Mouse (Mus musculus): ENCODE results near the gene Rarb. TPM values are rescaled to one million over a fixed set of nuclear protein-coding genes. Genes with fewer than 3 reads are reported as not detected.

The Rarb gene
- polyA plus RNA-seq, 2 experiments from 2014 or later, result not detected

DNA sequence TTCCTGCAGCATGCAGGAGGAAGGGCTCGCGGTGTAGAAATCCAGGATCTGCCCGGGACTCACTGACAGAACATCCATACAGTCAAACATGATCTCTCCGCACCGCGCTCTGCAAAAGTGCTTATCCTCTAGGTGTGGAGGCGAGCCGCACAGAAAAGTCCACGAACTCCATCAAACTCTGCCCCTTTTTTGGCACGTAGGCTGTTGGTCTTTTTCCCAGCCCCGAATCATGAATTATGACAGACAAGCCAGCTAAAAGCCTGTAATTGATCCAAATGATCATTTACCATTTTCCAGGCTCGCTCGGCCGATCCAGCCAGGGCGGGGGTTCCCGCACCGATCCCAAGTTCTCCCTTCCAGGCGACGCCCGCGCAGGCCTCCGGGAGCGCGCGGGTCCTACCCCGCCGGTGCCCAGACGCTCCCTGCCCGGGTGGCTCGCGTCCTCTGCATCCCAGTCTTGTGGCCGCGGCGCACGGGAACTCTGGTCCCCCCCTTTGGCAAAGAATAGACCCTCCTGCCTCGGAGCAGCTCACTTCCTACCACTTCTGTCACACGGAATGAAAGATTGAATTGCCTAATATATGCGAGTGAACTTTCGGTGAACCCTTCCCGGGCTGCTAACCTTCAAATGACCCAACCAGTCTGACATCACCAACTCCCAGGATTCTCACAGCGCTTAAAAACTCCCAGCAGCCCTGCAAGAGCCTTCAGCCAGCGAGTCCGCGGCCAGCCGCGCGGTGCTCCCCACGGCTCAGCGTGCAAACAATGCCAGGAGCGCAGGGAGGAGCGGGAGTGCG is 243.8 kb downstream of the Rarb start:
- no peak for ATAC-seq

DNA sequence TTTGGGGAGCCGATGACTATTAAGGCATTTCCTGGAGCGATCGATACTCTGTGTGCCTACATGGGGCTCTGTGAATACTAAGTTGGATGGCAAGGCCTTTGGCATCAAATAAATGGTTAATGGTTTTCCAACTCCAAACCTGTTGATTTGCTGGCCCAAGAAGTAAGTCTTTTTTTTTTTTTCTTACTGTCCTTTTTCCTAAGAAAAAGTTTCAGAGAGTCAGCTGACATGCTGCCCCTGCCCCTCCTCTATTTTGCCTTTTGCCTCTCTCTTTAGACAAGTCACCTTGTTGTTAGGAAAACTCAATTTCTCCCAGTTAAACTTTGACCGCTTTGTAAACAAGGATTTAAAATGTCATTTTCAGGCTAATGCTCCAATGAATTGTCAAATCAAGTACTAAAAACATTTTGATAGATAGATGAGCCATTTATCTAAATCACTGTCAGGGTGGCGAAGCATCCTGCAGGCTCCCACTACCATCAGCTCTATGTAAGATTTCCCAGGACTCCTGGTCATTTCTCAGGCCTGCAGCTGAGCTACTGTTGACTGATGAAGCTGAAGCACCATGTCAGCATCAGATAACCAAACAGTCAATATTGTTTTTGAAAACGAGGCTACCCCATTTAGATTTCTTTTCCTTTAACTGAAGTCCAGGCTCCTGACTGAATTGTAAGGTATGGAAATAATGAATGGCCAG is 245.3 kb downstream of the Rarb start:
- ATAC-seq, result no peak

DNA sequence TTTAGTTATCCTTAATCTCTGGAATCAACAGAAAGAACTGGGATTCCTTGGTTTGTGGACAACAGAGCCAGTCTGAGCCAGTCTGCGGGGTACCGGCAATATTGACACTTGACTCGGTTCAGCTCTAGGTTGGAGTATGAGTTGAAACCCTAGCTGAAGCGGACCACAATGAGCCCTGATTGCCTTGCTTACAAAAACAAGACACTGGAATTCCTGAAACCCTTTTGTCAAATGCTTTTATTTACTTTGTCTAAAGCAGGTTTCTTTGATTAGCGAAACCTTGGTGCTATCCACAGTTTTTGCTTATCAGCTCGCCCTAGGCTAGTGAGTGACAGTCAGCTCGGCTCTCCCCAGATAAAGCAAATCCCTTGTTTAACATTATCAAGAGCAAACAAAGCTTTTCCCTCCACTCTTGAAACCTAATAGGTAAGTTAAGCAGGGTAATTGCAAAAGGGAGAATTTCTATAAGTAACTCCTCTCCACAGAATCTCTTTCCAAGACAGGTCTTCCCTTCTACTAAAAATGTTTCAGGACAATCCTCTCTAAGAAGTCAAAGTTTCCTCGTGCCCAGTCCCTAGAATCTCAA is 246.1 kb downstream of the Rarb start:
- no peak for ATAC-seq

DNA sequence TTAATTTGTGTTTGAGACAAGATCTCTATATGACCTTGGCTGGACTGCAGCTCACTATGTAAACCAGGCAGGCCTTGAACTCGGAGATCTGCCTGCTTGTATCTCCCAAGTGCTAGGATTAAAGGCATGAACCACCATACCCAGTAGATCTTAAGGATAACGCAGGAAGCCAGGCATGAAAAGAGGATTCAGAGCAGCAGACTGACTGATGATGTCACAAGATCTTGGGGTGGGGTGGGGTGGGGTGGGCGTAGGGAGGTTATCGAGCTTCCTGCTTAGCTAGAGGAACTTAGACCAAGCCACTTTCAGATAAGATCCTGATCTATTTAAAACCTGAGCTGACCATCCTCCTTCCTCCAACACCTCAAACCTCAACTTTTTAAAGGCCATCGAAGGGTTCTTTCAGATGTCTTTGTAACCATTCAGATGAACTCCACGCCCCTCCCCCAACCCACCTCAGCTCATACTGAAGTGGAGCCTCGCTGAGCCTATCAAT is 249.4 kb downstream of the Rarb start:
- no peak for ATAC-seq

DNA sequence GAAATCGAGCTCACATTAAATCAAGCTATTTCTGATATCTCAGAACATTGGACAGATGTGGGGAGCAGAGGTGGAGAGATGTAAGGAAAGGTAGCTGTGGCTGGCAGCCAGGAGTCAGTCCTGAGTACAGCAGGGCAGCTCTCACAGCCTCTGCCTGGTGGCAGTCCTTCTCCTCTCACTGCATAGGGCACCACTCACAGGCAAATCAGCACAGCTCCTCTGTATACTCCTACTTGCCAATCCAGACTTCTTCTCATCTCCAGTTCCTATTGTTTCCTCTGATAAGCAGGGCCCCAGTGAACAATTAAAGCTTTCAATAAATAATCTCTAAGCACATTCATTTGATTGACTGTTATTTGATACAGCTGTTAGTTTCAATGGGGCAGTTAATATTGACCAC is 252.0 kb downstream of the Rarb start:
- ATAC-seq, result no peak

DNA sequence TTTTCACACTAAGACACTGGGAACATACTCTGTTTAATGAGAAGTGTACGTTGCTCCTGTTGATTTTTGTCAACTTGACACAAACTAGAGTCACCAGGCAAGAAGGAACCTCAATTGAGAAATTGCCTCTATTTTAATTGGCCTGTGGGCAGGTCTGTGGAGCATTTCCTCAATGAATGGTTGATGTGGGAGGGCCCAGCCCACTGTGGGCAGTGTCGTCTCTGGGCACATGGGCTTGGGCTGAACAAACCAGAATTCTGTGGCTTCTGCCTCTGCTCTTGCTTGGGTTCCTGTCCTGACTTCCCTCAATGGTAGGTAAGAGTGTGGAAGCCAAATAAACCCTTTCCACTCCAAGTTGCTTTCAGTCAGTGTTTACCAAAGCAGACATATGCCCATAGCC is 255.0 kb downstream of the Rarb start:
- ATAC-seq, result no peak

DNA sequence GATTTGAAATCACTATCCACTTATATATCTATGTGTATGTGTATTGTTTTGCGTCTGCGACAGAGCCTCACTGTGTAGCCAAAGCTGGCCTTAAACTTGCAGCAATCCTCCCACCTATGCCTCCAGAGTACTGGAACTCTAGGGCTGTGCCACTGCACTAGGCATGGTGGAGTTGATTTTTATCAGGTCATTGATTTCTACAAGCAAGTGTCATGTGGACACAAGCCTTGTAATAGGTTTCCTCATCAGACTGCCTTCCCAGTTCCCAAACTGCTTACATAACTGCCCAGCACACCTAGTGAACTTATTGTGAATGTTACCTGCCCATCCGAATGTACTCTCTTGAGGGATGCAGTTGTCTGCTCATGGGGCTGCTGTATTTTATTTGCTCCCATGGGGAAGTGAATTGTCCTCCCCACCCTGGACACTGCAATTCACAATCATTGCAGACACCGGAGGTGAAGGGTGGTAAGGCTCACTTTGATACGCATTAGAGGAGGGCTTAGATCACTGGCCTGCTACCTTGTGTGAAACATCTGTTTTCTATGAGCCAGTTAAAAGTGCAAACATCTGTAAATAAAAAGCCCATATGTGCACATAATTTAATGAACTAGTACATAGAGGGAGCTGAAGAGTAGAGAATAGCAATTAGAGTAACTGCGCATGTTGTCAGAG is 257.3 kb downstream of the Rarb start:
- ATAC-seq, result no peak

DNA sequence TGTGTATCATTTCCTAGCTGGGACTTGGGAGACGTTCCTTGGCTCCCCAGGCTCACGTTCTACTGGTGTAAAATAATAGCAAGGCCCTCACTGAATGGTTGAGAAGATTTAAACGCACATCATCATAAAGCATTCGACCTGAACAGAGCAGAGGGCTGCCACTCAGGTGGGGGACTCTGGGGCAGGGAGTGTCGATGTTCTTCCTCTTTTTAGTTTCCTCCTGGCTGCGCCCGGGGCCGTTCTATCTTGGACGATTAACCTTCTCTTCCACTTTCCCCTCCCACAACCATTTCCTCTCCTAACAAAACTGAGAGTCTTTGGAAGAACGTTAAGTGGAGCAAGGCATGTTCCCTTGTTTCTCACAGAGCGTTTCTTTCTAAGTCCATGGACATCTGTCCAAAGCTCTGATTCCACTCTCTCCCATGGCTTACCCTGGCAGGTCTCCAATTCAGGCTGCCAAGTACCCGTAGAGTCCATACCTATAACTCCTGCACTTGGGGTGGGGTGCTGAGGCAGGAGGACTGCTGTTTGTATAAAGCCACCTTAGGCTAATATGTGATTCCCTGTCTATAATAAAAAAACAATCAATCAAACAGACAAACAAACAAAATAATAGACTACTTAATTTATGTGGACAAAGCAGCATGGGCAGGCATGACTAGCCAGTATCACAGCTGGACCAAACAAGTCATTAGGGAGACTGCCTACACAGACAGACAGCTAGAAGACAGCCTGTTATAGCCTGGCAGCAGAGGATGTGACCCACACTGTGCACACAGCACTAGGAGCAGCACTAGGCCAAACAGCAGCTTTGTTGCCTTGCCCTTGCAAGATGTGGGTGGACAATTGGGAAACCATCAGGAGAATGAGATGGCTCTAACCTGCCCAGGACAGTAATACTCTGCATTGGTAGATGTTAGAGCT is 259.4 kb downstream of the Rarb start:
- ATAC-seq, result no peak

DNA sequence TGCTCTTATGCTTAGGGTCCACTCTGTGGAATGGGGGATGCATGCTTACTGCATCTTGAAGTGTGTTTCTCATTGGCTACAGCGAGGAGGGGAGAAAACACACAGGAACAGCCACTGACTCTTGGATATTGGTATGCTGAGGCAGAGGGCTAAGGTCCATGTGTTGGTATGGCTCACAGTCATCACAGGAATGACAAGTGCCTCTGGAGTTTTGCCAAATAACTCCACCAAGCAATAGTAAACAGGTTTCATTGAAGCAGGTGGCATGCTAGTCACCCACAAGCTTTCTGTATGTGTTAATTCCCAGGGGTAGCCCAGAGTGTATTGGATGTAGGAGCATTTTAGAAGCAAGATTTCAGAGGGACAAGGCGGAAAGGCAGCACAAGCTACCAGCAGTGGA is 260.9 kb downstream of the Rarb start:
- no peak for ATAC-seq

DNA sequence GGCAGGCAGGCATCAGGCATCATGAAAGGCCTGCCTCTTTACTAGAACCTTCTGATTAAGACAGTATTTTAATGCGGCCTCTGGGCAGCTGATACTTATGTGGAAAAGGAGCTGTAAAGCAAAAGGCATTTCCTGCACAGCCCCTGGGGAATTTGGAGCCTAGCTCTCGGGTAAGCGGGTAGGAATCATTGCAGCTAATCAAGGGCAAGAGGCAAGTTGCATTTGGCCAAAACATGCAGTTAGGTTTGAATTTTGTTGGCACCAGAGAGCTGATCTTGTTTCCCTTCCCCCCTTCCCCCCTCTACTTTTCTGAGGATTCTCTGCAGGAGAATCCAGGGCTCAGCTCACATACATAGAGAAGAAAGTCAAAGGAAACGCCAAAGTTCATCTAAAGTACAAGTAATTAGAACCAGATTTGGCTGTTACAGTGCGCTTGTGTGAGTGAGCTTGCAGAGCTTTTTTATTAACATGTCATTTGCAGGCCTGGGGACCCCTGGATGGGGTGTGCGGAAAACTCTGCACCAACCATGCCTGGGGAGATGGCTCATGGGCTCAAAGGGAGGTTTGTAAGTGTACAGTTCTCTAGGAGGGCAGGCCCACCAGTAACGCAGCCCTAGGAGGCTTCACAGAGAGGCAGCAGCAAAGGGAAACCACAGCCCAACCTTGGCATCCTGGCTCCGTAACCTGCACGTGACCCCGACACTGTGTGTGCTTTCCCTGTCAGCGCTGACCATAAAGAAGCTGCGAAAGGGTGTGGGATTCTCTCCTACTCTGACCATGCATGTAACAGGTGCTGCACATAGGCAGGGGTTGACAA is 264.1 kb downstream of the Rarb start:
- ATAC-seq, result no peak

DNA sequence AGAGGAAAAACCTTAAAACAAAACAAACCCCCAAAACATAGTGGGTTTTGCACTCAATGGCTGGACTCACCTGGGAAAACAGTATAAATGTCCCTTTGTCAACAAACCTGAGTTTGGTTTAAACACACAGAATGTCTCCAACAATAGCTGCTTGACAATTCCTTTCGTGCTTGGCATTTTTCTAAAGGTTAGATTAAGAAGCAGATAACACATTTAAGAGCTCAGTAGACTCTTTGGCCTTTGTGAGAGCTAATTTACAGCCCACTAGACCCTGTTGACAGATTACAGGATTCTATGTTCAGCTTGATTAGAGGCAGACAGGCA is 264.7 kb downstream of the Rarb start:
- no peak for ATAC-seq

DNA sequence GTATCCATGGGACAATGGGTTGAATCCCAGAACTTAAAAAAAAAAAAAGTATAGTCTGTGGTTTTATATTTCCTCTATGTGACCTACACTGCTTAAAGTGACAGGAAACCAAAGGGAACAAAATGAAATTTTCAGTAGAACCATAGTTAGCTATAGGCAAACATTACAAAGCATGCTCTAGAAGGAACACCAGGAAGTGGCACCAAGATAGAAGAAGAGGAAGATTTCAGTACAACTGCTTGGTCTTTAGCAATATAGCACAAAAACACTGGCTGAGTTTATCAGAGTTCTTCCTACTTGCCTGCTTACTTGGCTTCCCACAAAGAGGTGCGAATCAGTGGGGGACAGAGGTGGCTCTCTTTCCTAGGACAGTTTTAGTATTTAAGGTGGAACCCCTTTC is 266.7 kb downstream of the Rarb start:
- no peak for ATAC-seq

DNA sequence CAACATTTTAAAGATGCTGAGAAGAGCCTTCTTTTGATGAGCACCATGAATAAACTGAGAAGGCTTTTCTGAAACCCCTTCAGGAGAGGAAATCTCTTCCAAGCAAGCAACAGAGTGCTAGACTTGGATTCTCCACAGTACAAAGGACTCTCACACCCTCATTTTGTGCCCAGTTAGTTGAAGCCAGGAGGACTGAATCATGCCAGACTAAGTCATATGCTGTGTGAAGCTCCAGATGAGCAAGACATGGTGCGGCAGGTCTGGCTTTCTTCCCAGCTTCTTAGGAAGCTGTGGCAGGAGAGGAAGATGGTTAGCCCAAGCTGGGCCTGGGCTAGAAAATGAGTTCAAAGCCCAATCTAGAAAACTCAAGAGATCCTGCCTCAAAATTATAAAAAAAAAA is 267.1 kb downstream of the Rarb start:
- ATAC-seq, result no peak

DNA sequence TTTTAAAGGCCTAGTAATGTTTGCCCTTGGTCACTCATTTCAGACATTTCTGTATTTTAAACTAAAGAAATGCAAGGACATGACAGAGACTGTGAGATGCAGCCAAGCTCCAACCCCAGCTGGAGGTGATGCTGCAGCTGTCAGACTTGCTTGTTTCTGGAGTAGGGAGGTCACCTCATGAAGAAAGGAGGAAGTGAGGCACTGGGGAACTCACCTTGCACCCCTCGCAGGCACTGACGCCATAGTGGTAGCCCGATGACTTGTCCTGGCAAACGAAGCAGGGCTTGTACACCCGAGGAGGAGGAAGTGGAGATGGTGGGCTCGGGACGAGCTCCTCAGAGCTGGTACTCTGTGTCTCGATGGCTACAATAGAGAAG is 270.8 kb downstream of the Rarb start:
- no peak for ATAC-seq

DNA sequence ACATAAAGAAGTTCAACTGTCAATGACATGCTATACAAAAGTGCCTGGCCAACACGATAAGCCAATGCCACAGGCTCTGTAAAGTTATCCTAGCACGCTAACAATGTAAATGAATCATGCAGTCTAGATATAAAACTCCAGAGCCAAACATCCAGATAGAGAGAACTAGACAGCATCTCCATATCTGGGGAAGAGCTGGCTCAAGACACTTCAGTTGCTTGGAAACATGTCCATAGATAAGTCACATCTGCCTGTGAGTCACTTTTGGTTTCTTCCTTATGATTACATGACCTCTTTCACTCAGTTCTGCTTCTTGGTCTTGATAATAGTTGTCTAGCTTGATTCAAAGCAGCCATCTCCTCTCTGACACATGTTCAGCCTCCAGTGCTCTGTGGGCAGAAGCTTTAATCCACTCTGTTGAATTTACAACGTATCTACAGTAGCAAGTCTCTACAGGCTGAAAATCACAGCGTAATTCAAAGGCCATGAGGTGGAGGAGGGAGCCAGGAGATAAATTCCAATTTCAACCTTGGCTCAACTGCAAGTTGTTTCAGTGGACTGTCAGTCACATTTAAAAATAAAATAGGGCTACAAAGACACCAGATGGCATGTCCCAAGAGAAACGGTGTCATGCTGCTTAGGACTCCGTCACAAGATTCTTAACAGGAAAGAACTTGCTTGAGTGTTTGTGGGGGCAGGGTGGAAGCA is 271.3 kb downstream of the Rarb start:
- ATAC-seq, result no peak

DNA sequence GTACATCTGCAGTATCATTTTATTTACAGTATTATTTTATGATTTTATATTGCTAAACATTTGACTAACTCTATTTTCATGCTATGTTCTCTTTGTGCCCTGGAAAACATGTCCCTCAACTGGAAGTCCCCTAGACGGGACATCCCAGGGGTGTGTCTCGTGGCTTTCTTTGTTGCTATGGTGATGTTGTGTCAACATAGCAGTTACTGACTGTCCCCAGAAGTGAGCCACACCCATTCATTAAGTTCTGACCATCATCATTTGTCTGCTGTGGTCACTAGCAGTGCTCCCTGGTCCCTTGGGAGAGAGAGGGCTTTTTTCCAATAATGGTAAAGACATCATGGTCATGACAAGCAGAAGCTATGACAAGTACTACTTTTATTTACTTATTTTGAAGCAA is 274.0 kb downstream of the Rarb start:
- ATAC-seq, result no peak

DNA sequence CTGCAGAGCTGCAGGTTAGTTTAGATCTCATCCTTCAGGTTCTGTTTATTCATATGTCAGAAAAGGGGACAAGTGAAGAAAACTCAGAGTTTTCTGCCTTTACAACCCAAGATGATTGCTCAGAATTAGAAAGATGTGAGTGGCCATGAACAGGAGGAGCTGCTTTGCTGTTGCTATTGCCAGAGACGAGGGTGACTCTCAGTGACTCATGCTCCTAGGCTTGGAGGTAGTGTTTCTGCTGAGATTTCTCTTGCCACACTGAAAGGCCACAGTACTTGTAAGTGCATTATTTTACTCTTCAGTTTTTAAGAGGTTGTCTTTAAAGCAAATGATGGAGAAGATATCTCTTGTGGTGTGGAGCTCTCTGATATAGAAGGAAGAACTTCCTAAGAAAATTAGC is 277.3 kb downstream of the Rarb start:
- no peak for ATAC-seq

DNA sequence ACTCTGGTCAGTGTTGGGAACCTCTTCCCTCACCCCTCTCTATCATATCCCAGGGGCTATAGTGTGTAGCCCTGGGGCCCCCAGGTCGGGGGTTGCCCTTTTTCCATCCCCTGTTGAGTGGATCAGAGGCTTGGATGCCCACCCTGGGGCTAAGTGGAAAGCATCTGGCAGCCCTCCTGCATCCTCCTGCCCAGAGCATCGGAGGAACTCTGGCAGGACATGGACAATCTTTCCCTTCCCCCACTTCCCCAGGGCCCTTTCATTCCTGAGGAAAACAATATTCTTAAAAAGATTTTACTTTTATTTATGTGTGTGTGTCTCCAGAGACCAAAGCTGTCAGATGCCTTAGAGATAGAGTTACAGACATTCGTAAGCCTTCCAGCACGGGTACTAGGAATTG is 281.5 kb downstream of the Rarb start:
- no peak for ATAC-seq

DNA sequence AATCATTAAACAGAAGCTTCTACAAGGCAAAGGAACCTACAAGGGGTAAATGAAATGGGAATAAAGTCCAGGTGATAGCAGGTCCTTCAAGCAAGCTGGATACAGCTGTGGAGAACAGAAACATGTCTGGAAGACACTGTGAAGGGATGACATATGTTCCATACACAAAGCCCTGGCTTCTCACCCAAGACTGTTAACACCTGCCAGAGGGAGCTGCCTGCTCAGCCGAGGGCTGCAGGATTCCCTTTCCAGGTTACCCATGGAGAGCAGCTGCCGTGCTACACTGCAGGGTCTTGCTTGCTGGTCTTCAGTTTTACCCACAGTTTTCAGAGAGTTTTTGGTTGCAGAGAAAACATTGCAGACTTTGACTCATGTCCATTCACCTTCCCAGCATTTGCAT is 290.3 kb downstream of the Rarb start:
- ATAC-seq, result no peak

DNA sequence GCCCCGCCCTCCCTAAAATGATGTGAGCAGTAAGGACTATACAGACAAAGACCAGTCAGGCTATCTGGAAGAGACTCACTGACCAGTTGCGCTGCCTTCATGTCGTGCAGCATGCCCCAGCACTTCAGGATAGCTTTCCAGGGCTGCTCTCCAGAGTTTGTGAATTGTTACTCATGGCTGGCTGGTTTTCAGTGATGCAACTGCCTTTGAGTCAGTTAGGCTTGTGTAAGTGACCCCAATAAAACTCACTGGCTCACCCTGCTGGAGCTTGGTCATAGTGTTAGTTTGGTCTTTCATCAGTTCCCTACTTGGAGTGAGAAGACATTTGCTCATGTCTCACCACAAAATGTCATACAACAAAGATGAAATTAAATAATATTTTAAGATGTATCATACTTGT is 292.8 kb downstream of the Rarb start:
- ATAC-seq, result no peak

Data from activated CD4-positive, CD25-positive, alpha-beta regulatory T cell, adult 4 months (primary cell).